Mouse (Mus musculus) lung, postnatal 0 days (tissue): ENCODE measurements around the gene Tnfrsf19. TPM values are rescaled to one million over a fixed set of nuclear protein-coding genes. Genes with fewer than 3 reads are reported as not detected.

Source experiments
- ATAC-seq: fragments of 200-750 bp; cut with Nextera tagmentation; 2 replicates; pipeline ENCODE4 v1.8.0; 2017; ENCODE audit warnings: moderate library complexity
- DNase-seq: peaks from one replicate; pipeline ENCODE4 v3.0.0-alpha.2; 2016; ENCODE audit warnings: low spot score
- H3K27ac ChIP-seq: fragments of 300-500 bp; sonication (generic); 2 replicates; pipeline ENCODE4 v1.5.1; 2014; ENCODE audit warnings: antibody characterized with exemption, mild to moderate bottlenecking, low read length, mixed read lengths
- H3K27me3 ChIP-seq: fragments of 300-500 bp; sonication (generic); replicated peaks from 2 replicates; pipeline ENCODE4 v1.6.1; 2014; ENCODE audit warnings: low read length, mixed read lengths; ENCODE audit not compliant: insufficient read depth
- H3K36me3 ChIP-seq: fragments of 300-500 bp; sonication (generic); 2 replicates; pipeline ENCODE4 v1.6.1; 2014; ENCODE audit warnings: low read length, mixed read lengths; ENCODE audit not compliant: insufficient read depth
- H3K4me1 ChIP-seq: fragments of 300-500 bp; sonication (generic); 2 replicates; pipeline ENCODE4 v1.6.1; 2014; ENCODE audit warnings: antibody characterized with exemption, low read depth, low read length, mixed read lengths; ENCODE audit not compliant: insufficient read depth
- H3K4me2 ChIP-seq: fragments of 300-500 bp; sonication (generic); replicated peaks from 2 replicates; pipeline ENCODE4 v1.6.1; 2014; ENCODE audit warnings: low read depth, mild to moderate bottlenecking, low read length, moderate library complexity, mixed read lengths
- H3K4me3 ChIP-seq: fragments of 300-500 bp; sonication (generic); 2 replicates; pipeline ENCODE4 v1.5.1; 2014; ENCODE audit warnings: low read depth, low read length
- H3K9ac ChIP-seq: fragments of 300-500 bp; sonication (generic); replicated peaks from 2 replicates; pipeline ENCODE4 v1.6.1; 2014; ENCODE audit warnings: low read depth, mild to moderate bottlenecking
- H3K9me3 ChIP-seq: fragments of 300-500 bp; sonication (generic); 2 replicates; pipeline ENCODE4 v1.6.1; 2016; ENCODE audit warnings: low read length, mixed read lengths
- CTCF ChIP-seq: IDR thresholded peaks from 2 replicates; pipeline ENCODE4 v1.5.1; 2016; ENCODE audit warnings: antibody characterized with exemption, mild to moderate bottlenecking
- EP300 ChIP-seq: IDR thresholded peaks from 2 replicates; pipeline ENCODE4 v1.6.1; 2016; ENCODE audit warnings: antibody characterized with exemption, mild to moderate bottlenecking, control low read depth
- whole genome bisulfite sequencing: fragments of 180-500 bp; shearing (Covaris S2); extraction: QIAGEN DNeasy Blood & Tissue Kit; methylation state at CpG from one replicate; pipeline ENCODE4 v1.1.7; 2014; 5-methylcytosine and 5-hydroxymethylcytosine counted together
- polyA plus RNA-seq: library from polyadenylated mRNA; unstranded; fragments of >200 nt; fragmentation: Nextera tagmentation; extraction: Ambion mirVana; gene quantifications from 2 replicates; pipeline ENCODE4 v1.2.1, GENCODE M21; 2015

Tnfrsf19 gene
- polyA plus RNA-seq, 1 experiment from 2014 or later: 35.0 TPM

DNA sequence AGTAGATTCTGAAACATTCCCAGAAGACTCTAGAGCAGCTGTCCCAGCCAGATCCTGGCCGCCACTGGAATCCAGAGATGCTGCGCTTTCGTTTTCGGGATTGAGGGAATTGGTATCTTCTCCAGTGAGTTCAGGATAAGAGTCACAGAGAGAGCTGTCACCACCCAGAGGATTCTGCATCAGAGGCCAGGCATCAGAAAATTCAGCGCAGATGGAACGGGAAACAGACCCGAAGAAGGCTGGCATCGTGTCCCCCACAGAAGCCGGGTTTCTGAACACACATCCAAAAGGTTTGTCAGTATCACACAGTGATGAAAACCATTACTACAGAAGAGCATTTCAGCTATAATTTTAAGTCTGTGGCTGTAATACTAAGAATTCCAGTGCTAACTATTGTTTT, 75.3 kb downstream of the Tnfrsf19 start:
- no peak for TF ChIP-seq CTCF
- TF ChIP-seq EP300: no peak
- Histone ChIP-seq H3K9ac (no peak overlapping the region), H3K4me2 (no peak overlapping the region), H3K27me3 (no peaks in the 10 kb centered on the region), H3K9me3 (no peaks in the 10 kb centered on the region), H3K4me1 (no peaks in the 10 kb centered on the region), H3K27ac (no peak overlapping the region), H3K36me3 (no peaks in the 10 kb centered on the region), H3K4me3 (no peak overlapping the region)
- ATAC-seq (no peak), DNase-seq (no peak)
- WGBS: 95% methylated on average over 9 of the region's 9 CpGs

DNA sequence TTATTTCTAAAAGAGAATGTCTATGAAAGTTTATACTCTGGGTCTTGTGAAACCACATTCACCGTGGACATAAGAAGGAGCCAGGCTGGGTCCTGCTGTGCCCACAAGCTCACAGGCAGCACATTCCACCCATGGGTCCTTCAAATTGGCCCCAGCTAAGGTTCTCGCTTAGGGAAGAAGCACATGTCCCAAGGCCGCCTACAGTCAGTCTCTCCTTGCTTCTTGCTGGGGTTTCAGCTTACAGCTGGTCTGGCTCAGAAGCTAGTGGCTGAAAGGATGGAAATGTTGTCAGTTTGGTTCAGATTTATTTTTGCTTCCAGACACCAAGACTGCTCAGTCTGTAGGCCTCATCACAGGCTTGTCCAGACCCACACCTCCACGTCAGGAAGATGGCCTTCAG, 80.2 kb downstream of the Tnfrsf19 start:
- no peaks in the 10 kb centered on the region for H3K36me3 ChIP-seq
- H3K27ac ChIP-seq: no peak overlapping the region
- no peaks in the 10 kb centered on the region for H3K4me1 ChIP-seq
- DNase-seq (no peak), ATAC-seq (no peak)
- WGBS: 93% methylated on average over 4 of the region's 4 CpGs
- no peaks in the 10 kb centered on the region for H3K9me3 ChIP-seq
- no peaks in the 10 kb centered on the region for H3K27me3 ChIP-seq
- no peak overlapping the region for H3K4me2 ChIP-seq
- TF ChIP-seq CTCF: no peak
- TF ChIP-seq EP300: no peak
- H3K9ac ChIP-seq: no peak overlapping the region
- H3K4me3 ChIP-seq: no peak overlapping the region

DNA sequence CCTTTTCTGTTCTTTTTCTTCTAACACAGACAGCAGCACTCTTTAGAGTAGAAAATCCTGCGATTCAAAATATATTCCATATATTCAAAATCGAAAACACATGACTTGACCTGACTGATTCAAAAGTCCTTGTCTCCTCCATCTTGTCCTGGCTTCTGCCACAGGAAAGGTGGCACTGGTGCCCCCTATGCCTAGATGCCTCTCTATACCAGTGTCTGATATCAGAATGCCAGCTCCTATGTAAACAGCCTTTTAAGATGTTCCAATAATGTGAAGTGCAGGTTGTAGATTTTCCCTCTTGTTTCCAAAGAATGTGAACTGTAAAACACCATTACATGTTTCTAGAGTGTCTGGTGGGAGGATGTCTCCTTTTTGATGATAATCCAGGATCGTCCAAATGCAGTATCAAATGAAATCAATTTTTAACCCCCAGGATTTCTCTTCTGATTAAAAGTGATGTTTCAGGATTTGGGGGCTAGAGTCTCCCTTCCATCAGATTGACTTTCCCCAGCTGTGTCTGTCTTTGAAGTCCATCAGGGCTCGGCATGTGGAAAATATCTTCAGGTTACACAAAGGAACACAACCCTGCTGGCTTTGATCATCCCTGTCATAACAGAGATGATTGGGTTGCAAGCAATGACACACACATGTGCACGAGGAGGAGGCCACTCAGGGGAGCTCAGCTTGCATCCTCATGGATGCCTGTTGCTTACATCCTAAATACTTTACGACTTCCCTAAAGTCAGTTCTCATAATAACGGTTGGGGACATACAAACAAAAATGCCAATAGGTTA, 82.1 kb downstream of the Tnfrsf19 start:
- 86% methylated on average over 7 of the region's 7 CpGs for WGBS
- H3K36me3 ChIP-seq: no peaks in the 10 kb centered on the region
- no peak for ATAC-seq

DNA sequence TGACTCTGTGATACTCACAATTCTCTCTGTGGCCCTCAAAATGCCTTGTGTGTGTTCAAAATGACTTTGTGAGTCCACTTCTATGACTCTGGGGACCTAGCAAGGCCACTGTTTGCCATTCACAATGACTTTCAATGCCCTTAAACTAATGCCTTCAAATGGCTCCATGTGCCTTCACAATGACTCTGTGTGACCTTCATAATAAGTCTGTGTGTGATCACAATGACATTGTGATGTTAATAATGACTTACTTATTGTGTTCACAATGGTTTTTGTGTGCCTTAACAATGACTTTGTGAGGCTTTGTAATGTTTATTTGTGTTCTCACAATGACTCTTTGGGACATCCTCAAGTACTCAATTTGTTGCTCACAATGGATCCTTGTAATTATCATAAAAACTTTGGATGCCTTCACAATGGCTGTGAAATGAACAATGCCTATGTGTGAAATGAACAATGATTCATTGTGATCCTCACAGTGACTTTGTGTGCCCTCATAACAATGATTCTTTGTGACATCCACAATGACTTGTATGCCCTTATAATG, 88.6 kb downstream of the Tnfrsf19 start:
- no peaks in the 10 kb centered on the region for H3K27me3 ChIP-seq
- no peaks in the 10 kb centered on the region for H3K4me1 ChIP-seq
- no peaks in the 10 kb centered on the region for H3K36me3 ChIP-seq
- DNase-seq (no peak), ATAC-seq (no peak)
- TF ChIP-seq CTCF (no peak), EP300 (no peak)
- no peaks in the 10 kb centered on the region for H3K9me3 ChIP-seq
- H3K27ac ChIP-seq: no peak overlapping the region
- no peak overlapping the region for H3K4me3 ChIP-seq
- no peak overlapping the region for H3K9ac ChIP-seq
- no peak overlapping the region for H3K4me2 ChIP-seq

More for the DNA sequence above, 82.1 kb downstream of the Tnfrsf19 start:
- Histone ChIP-seq H3K9me3 (no peaks in the 10 kb centered on the region), H3K9ac (no peak overlapping the region), H3K4me1 (no peaks in the 10 kb centered on the region), H3K27me3 (no peaks in the 10 kb centered on the region), H3K27ac (no peak overlapping the region), H3K4me3 (no peak overlapping the region), H3K4me2 (no peak overlapping the region)
- TF ChIP-seq EP300: no peak
- no peak for TF ChIP-seq CTCF
- DNase-seq: no peak

DNA sequence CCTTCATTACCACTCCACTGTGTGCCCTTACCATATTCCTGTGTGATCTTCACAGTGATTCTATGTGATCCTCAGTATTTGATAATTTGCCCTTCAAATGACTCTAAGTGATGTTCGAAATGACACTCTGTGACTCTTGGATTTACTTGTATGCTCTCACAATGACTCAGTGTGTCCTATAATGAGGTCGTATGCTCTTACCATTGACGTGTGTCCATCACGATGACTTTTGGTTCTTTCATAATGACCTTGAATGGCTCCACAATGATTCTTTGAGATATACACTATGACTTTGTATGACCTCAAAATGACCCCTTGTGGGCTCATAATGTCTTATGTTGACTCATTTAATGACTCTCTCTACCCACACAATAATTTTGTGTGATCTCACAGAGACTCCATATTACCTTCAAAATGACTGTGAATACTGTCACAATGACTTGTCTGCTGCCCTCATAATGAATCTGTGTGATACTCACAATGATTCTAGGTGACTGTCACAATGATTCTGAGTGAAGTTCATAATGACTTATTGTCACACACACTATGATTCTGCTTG, 108.7 kb downstream of the Tnfrsf19 start:
- no peaks in the 10 kb centered on the region for H3K4me1 ChIP-seq

DNA sequence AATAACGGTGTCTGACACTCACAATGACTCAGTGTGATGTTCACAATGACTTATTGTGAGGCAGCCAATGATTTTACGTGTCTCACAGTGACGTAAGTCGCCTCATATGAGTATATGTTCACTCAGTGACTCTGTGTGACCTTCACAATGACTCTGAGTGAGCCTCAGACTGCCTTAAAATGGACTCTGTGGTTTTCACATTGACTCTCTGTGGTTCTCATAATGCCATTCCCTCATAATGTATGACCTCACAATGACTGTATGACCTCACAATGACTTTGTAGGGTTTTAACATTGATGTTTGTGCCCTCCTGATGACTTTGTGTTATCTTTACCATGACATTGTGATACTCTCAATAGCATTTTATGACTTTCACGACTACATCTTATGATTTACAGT, 110.6 kb downstream of the Tnfrsf19 start:
- WGBS: 75% methylated on average over 5 of the region's 5 CpGs

More for the DNA sequence above, 108.7 kb downstream of the Tnfrsf19 start:
- ATAC-seq (no peak), DNase-seq (no peak)
- no peaks in the 10 kb centered on the region for H3K9me3 ChIP-seq
- 92% methylated on average over 4 of the region's 4 CpGs for WGBS
- no peak overlapping the region for H3K27ac ChIP-seq
- H3K4me3 ChIP-seq: no peak overlapping the region
- H3K4me2 ChIP-seq: no peak overlapping the region
- no peak overlapping the region for H3K9ac ChIP-seq
- H3K27me3 ChIP-seq: no peaks in the 10 kb centered on the region
- TF ChIP-seq CTCF (no peak), EP300 (no peak)
- H3K36me3 ChIP-seq: no peaks in the 10 kb centered on the region

More for the DNA sequence above, 110.6 kb downstream of the Tnfrsf19 start:
- no peak for DNase-seq
- TF ChIP-seq CTCF (no peak), EP300 (no peak)
- H3K36me3 ChIP-seq: no peaks in the 10 kb centered on the region
- no peak overlapping the region for H3K4me3 ChIP-seq
- H3K9me3 ChIP-seq: no peaks in the 10 kb centered on the region
- no peaks in the 10 kb centered on the region for H3K4me1 ChIP-seq
- H3K27ac ChIP-seq: no peak overlapping the region
- no peak overlapping the region for H3K4me2 ChIP-seq
- no peak overlapping the region for H3K9ac ChIP-seq
- no peaks in the 10 kb centered on the region for H3K27me3 ChIP-seq
- ATAC-seq: no peak
